Mouse (Mus musculus) right cerebral cortex, postnatal 4 days (tissue): Measurements from ENCODE around the gene Rab3c.

ENCODE experiments used
- DNase-seq: peaks from one replicate; pipeline ENCODE4 v3.0.0-alpha.2; 2022

Gene Rab3c

GRCm38 (mm10) chr13:110012029-110012428 lies 268.8 kb downstream of the Rab3c start:
- no peak for DNase-seq

GRCm38 (mm10) chr13:110010876-110011275 lies 269.9 kb downstream of the Rab3c start:
- DNase-seq = no peak

- no peak for DNase-seq
These were observed 272.3 kb downstream of the Rab3c start for GRCm38 (mm10) chr13:110008539-110008938.

- no peak for DNase-seq
These were observed 274.6 kb downstream of the Rab3c start for GRCm38 (mm10) chr13:110006106-110006781.
